Mouse (Mus musculus): ENCODE measurements at regions not wholly inside any gene's neighbourhood (a gene's known extent, or its start where the extent isn't known, plus 50 kb on each side); places are given as distances from the start of the nearest gene placed in this dataset.

- WGBS, result 73% methylated on average over 12 of the region's 12 CpGs
Measured at GRCm38 (mm10) chr1:35866643-35867042, 201.6 kb upstream of the Hs6st1 start.

GRCm38 (mm10) chr1:35869381-35870143 lies 198.6 kb upstream of the Hs6st1 start:
- Histone ChIP-seq H3K4me1 (peaks cover 3% of the 10 kb centered on the region; the same call in 1 of the 2 replicates), H3K27ac (no peak overlapping the region), H3K27me3 (no peaks in the 10 kb centered on the region), H3K9ac (no peak overlapping the region), H3K9me3 (no peaks in the 10 kb centered on the region), H3K36me3 (no peaks in the 10 kb centered on the region), H3K4me2 (no peak overlapping the region), H3K4me3 (no peak overlapping the region)
- ATAC-seq (ENCODE audit: insufficient number of reproducible peaks, low FRiP score, low TSS enrichment, low read depth), result peak; percentile 69; the same call in 1 of the 2 replicates
- 49% methylated on average over 17 of the region's 17 CpGs for WGBS

More at GRCm38 (mm10) chr1:35866643-35867042, 201.6 kb upstream of the Hs6st1 start:
- Histone ChIP-seq H3K4me3 (no peak overlapping the region), H3K27ac (no peak overlapping the region), H3K27me3 (no peaks in the 10 kb centered on the region), H3K9me3 (no peaks in the 10 kb centered on the region), H3K4me2 (no peak overlapping the region), H3K4me1 (peaks cover 3% of the 10 kb centered on the region; the same call in 1 of the 2 replicates), H3K9ac (no peak overlapping the region), H3K36me3 (no peaks in the 10 kb centered on the region)
- no peak for ATAC-seq (ENCODE audit: insufficient number of reproducible peaks, low FRiP score, low TSS enrichment, low read depth)

- H3K4me1 ChIP-seq, result peaks cover 7% of the 10 kb centered on the region
- H3K9me3 ChIP-seq, result no peaks in the 10 kb centered on the region
- H3K4me2 ChIP-seq, result no peak overlapping the region
- 76% methylated on average over 9 of the region's 9 CpGs for WGBS
- no peak for ATAC-seq (ENCODE audit: insufficient number of reproducible peaks, low FRiP score, low TSS enrichment, low read depth)
- no peak overlapping the region for H3K4me3 ChIP-seq
- no peak overlapping the region for H3K27ac ChIP-seq
- H3K9ac ChIP-seq, result no peak overlapping the region
- H3K36me3 ChIP-seq, result no peaks in the 10 kb centered on the region
- no peaks in the 10 kb centered on the region for H3K27me3 ChIP-seq
Measured at GRCm38 (mm10) chr1:35870144-35870827, 197.9 kb upstream of the Hs6st1 start.

GRCm38 (mm10) chr1:35873038-35873437 lies 195.2 kb upstream of the Hs6st1 start:
- ATAC-seq (ENCODE audit: insufficient number of reproducible peaks, low FRiP score, low TSS enrichment, low read depth), result no peak
- Histone ChIP-seq H3K4me1 (peaks cover 15% of the 10 kb centered on the region), H3K9me3 (no peaks in the 10 kb centered on the region), H3K9ac (no peak overlapping the region), H3K27ac (no peak overlapping the region), H3K4me2 (no peak overlapping the region), H3K27me3 (no peaks in the 10 kb centered on the region), H3K4me3 (no peak overlapping the region), H3K36me3 (no peaks in the 10 kb centered on the region)
- WGBS, result 87% methylated on average over 2 of the region's 2 CpGs

GRCm38 (mm10) chr1:35875210-35875811 lies 192.9 kb upstream of the Hs6st1 start:
- no peaks in the 10 kb centered on the region for H3K27me3 ChIP-seq
- H3K9ac ChIP-seq, result no peak overlapping the region
- 0 out of 2 replicates have a peak overlapping the region, but pooled peaks have one; percentile 19 for H3K27ac ChIP-seq
- no peaks in the 10 kb centered on the region for H3K9me3 ChIP-seq
- H3K4me2 ChIP-seq, result no peak overlapping the region
- no peak for ATAC-seq (ENCODE audit: insufficient number of reproducible peaks, low FRiP score, low TSS enrichment, low read depth)
- H3K4me1 ChIP-seq, result peaks cover 20% of the 10 kb centered on the region
- 29% methylated on average over 11 of the region's 11 CpGs for WGBS
- H3K4me3 ChIP-seq, result no peak overlapping the region
- H3K36me3 ChIP-seq, result no peaks in the 10 kb centered on the region

- WGBS, result 81% methylated on average over 4 of the region's 4 CpGs
- Histone ChIP-seq H3K4me1 (peaks cover 17% of the 10 kb centered on the region), H3K9me3 (no peaks in the 10 kb centered on the region), H3K36me3 (no peaks in the 10 kb centered on the region), H3K27ac (no peak overlapping the region), H3K9ac (no peak overlapping the region), H3K27me3 (no peaks in the 10 kb centered on the region), H3K4me3 (no peak overlapping the region), H3K4me2 (no peak overlapping the region)
- no peak for ATAC-seq (ENCODE audit: insufficient number of reproducible peaks, low FRiP score, low TSS enrichment, low read depth)
Measured at GRCm38 (mm10) chr1:35878426-35878825, 189.8 kb upstream of the Hs6st1 start.

- peaks cover 17% of the 10 kb centered on the region for H3K4me1 ChIP-seq
- no peaks in the 10 kb centered on the region for H3K9me3 ChIP-seq
- 53% methylated on average over 11 of the region's 11 CpGs for WGBS
- H3K4me2 ChIP-seq, result no peak overlapping the region
- ATAC-seq (ENCODE audit: insufficient number of reproducible peaks, low FRiP score, low TSS enrichment, low read depth), result peak; percentile 80
- H3K36me3 ChIP-seq, result no peaks in the 10 kb centered on the region
- H3K9ac ChIP-seq, result no peak overlapping the region
- H3K4me3 ChIP-seq, result no peak overlapping the region
- peak overlapping the region; percentile 59; the same call in 1 of the 2 replicates for H3K27ac ChIP-seq
- H3K27me3 ChIP-seq, result no peaks in the 10 kb centered on the region
Measured at GRCm38 (mm10) chr1:35879388-35880093, 188.7 kb upstream of the Hs6st1 start.

GRCm38 (mm10) chr1:35880562-35881265 lies 187.5 kb upstream of the Hs6st1 start:
- ATAC-seq (ENCODE audit: insufficient number of reproducible peaks, low FRiP score, low TSS enrichment, low read depth), result no peak
- no peak overlapping the region for H3K9ac ChIP-seq
- H3K4me1 ChIP-seq, result peaks cover 9% of the 10 kb centered on the region
- H3K36me3 ChIP-seq, result no peaks in the 10 kb centered on the region
- no peak overlapping the region for H3K4me3 ChIP-seq
- H3K27ac ChIP-seq, result no peak overlapping the region
- 84% methylated on average over 6 of the region's 6 CpGs for WGBS
- no peaks in the 10 kb centered on the region for H3K27me3 ChIP-seq
- H3K9me3 ChIP-seq, result no peaks in the 10 kb centered on the region
- no peak overlapping the region for H3K4me2 ChIP-seq

- Histone ChIP-seq H3K9me3 (no peaks in the 10 kb centered on the region), H3K36me3 (no peaks in the 10 kb centered on the region), H3K4me1 (peaks cover 5% of the 10 kb centered on the region; the same call in 1 of the 2 replicates), H3K27me3 (no peaks in the 10 kb centered on the region), H3K27ac (no peak overlapping the region), H3K4me3 (no peak overlapping the region), H3K4me2 (no peak overlapping the region), H3K9ac (no peak overlapping the region)
- no peak for ATAC-seq (ENCODE audit: insufficient number of reproducible peaks, low FRiP score, low TSS enrichment, low read depth)
- WGBS, result 72% methylated on average over 4 of the region's 4 CpGs
Measured at GRCm38 (mm10) chr1:35881521-35881920, 186.7 kb upstream of the Hs6st1 start.

- WGBS, result 66% methylated on average over 1 of the region's 1 CpGs
- ATAC-seq (ENCODE audit: insufficient number of reproducible peaks, low FRiP score, low TSS enrichment, low read depth), result no peak
Measured at GRCm38 (mm10) chr1:35882101-35882500, 186.1 kb upstream of the Hs6st1 start.

More at GRCm38 (mm10) chr1:35882101-35882500, 186.1 kb upstream of the Hs6st1 start:
- Histone ChIP-seq H3K4me1 (peaks cover 5% of the 10 kb centered on the region; the same call in 1 of the 2 replicates), H3K27ac (no peak overlapping the region), H3K9me3 (no peaks in the 10 kb centered on the region), H3K27me3 (no peaks in the 10 kb centered on the region), H3K36me3 (no peaks in the 10 kb centered on the region), H3K4me2 (no peak overlapping the region), H3K4me3 (no peak overlapping the region), H3K9ac (no peak overlapping the region)
